Mouse (Mus musculus) midbrain, postnatal 0 days (tissue): ENCODE measurements around the gene Krt222. TPM values are rescaled to one million over a fixed set of nuclear protein-coding genes. Genes with fewer than 3 reads are reported as not detected.

Source experiments
- ATAC-seq: fragments of 200-750 bp; cut with Nextera tagmentation; 2 replicates; pipeline ENCODE4 v1.8.0; 2017; ENCODE audit warnings: moderate number of reproducible peaks, mild to moderate bottlenecking, moderate TSS enrichment, moderate library complexity; ENCODE audit not compliant: low FRiP score
- DNase-seq: peaks from one replicate; pipeline ENCODE4 v3.0.0-alpha.2; 2015; ENCODE audit warnings: low spot score
- H3K27ac ChIP-seq: fragments of 300-500 bp; sonication (generic); 2 replicates; pipeline ENCODE4 v1.5.1; 2014; ENCODE audit warnings: low read depth, mild to moderate bottlenecking, low read length, mixed read lengths
- H3K27me3 ChIP-seq: fragments of 300-500 bp; sonication (generic); 2 replicates; pipeline ENCODE4 v1.6.1; 2014; ENCODE audit warnings: low read length, control low read depth, mixed read lengths; ENCODE audit not compliant: insufficient read depth
- H3K36me3 ChIP-seq: fragments of 300-500 bp; sonication (generic); 2 replicates; pipeline ENCODE4 v1.6.1; 2014; ENCODE audit warnings: low read length, control low read depth, mixed read lengths; ENCODE audit not compliant: insufficient read depth
- H3K4me1 ChIP-seq: fragments of 300-500 bp; sonication (generic); 2 replicates; pipeline ENCODE4 v1.6.1; 2014; ENCODE audit warnings: mild to moderate bottlenecking, control low read depth, antibody characterized with exemption, low read length, mixed read lengths; ENCODE audit not compliant: insufficient read depth
- H3K4me2 ChIP-seq: fragments of 300-500 bp; sonication (generic); 2 replicates; pipeline ENCODE4 v1.6.1; 2014; ENCODE audit warnings: low read depth, mild to moderate bottlenecking, low read length, mixed read lengths; ENCODE audit not compliant: poor library complexity, severe bottlenecking
- H3K4me3 ChIP-seq: fragments of 300-500 bp; sonication (generic); 2 replicates; pipeline ENCODE4 v1.5.1; 2014; ENCODE audit warnings: low read depth, mild to moderate bottlenecking, low read length, moderate library complexity
- H3K9ac ChIP-seq: fragments of 300-500 bp; sonication (generic); replicated peaks from 2 replicates; pipeline ENCODE4 v1.6.1; 2014; ENCODE audit warnings: mild to moderate bottlenecking, low read length, moderate library complexity, mixed read lengths; ENCODE audit not compliant: poor library complexity, severe bottlenecking
- H3K9me3 ChIP-seq: fragments of 300-500 bp; sonication (generic); 2 replicates; pipeline ENCODE4 v1.6.1; 2016; ENCODE audit warnings: low read length, control low read depth
- CTCF ChIP-seq: IDR thresholded peaks from 2 replicates; pipeline ENCODE4 v1.5.1; 2016; ENCODE audit warnings: antibody characterized with exemption, mild to moderate bottlenecking
- WGBS: fragments of 180-500 bp; shearing (Covaris S2); extraction: QIAGEN DNeasy Blood & Tissue Kit; methylation state at CpG from one replicate; pipeline ENCODE4 v1.1.7; 2014; 5-methylcytosine and 5-hydroxymethylcytosine counted together
- polyA plus RNA-seq: library from polyadenylated mRNA; unstranded; fragments of >200 nt; fragmentation: Nextera tagmentation; extraction: Ambion mirVana; gene quantifications from 2 replicates; pipeline ENCODE4 v1.2.1, GENCODE M21; 2015
- total RNA-seq: library from RNA; depleted of rRNA; stranded (reverse); fragments of >200 nt; gene quantifications from 2 replicates; pipeline ENCODE4 v1.2.3, GENCODE M21; 2014

The Krt222 gene
- total and polyA plus RNA-seq, 2 experiments from 2014 or later, result 11.6 to 13.6 TPM

- H3K4me1 ChIP-seq, result peaks cover 9% of the 10 kb centered on the region
- H3K4me3 ChIP-seq, result peak overlapping the region; percentile 82
- H3K9ac ChIP-seq, result peak overlapping the region; percentile 89
- ATAC-seq (no peak), DNase-seq (no peak)
- H3K9me3 ChIP-seq, result no peaks in the 10 kb centered on the region
- no peak for TF ChIP-seq CTCF
- 23% methylated on average over 15 of the region's 15 CpGs for WGBS
- no peaks in the 10 kb centered on the region for H3K27me3 ChIP-seq
- peaks cover 3% of the 10 kb centered on the region; the same call in 1 of the 2 replicates for H3K36me3 ChIP-seq
- peak overlapping the region; percentile 80 for H3K4me2 ChIP-seq
- H3K27ac ChIP-seq, result peak overlapping the region; percentile 97
Observed at GRCm38 (mm10) chr11:99231049-99231816, 12.7 kb downstream of the Krt222 start.

- peak; percentile 87 for ATAC-seq
- peaks cover 3% of the 10 kb centered on the region; the same call in 1 of the 2 replicates for H3K36me3 ChIP-seq
- no peaks in the 10 kb centered on the region for H3K9me3 ChIP-seq
- H3K27ac ChIP-seq, result peak within 1 kb of the TSS; percentile 97
- WGBS, result under 1% methylated on average over 86 of the region's 87 CpGs
- no peak for TF ChIP-seq CTCF
- peak; percentile 81 for DNase-seq
- peak within 1 kb of the TSS; percentile 80 for H3K4me2 ChIP-seq
- peak within 1 kb of the TSS; percentile 82 for H3K4me3 ChIP-seq
- H3K9ac ChIP-seq, result peak within 1 kb of the TSS; percentile 89
- peaks cover 9% of the 10 kb centered on the region for H3K4me1 ChIP-seq
- no peaks in the 10 kb centered on the region for H3K27me3 ChIP-seq
Observed at GRCm38 (mm10) chr11:99230261-99231048, 13.4 kb downstream of the Krt222 start, which contains the start of gene Smarce1. Gene Smarce1 (minus strand): TSS chr11:99231017.

GRCm38 (mm10) chr11:99229641-99230260, 14.1 kb downstream of the Krt222 start:
- Histone ChIP-seq H3K4me1 (peaks cover 9% of the 10 kb centered on the region), H3K9ac (peak overlapping the region; percentile 89), H3K9me3 (no peaks in the 10 kb centered on the region), H3K36me3 (peaks cover 7% of the 10 kb centered on the region; the same call in 1 of the 2 replicates), H3K4me2 (peak overlapping the region; percentile 80), H3K4me3 (peak overlapping the region; percentile 82), H3K27ac (peak overlapping the region; percentile 97), H3K27me3 (no peaks in the 10 kb centered on the region)
- no peak for TF ChIP-seq CTCF
- ATAC-seq (peak; percentile 41; the same call in 1 of the 2 replicates), DNase-seq (peak; percentile 23)
- WGBS, result 0% methylated on average over 31 of the region's 31 CpGs

GRCm38 (mm10) chr11:99226298-99226697, 17.6 kb downstream of the Krt222 start:
- no peak overlapping the region for H3K4me3 ChIP-seq
- H3K27me3 ChIP-seq, result no peaks in the 10 kb centered on the region
- no peak overlapping the region for H3K9ac ChIP-seq
- no peak for ATAC-seq
- peaks cover 6% of the 10 kb centered on the region; the same call in 1 of the 2 replicates for H3K36me3 ChIP-seq
- peaks cover 7% of the 10 kb centered on the region for H3K4me1 ChIP-seq
- no peak for DNase-seq
- H3K27ac ChIP-seq, result no peak overlapping the region
- 90% methylated on average over 5 of the region's 5 CpGs for WGBS
- no peaks in the 10 kb centered on the region for H3K9me3 ChIP-seq
- TF ChIP-seq CTCF, result no peak
- no peak overlapping the region for H3K4me2 ChIP-seq

GRCm38 (mm10) chr11:99223310-99223709, 20.6 kb downstream of the Krt222 start:
- H3K4me3 ChIP-seq, result no peak overlapping the region
- H3K4me1 ChIP-seq, result no peaks in the 10 kb centered on the region
- no peak for TF ChIP-seq CTCF
- H3K4me2 ChIP-seq, result no peak overlapping the region
- no peaks in the 10 kb centered on the region for H3K27me3 ChIP-seq
- H3K9me3 ChIP-seq, result no peaks in the 10 kb centered on the region
- 84% methylated on average over 5 of the region's 5 CpGs for WGBS
- no peak overlapping the region for H3K27ac ChIP-seq
- ATAC-seq, result no peak
- H3K9ac ChIP-seq, result no peak overlapping the region
- peaks cover 6% of the 10 kb centered on the region for H3K36me3 ChIP-seq
- no peak for DNase-seq
